8 mouse cellular contexts compared by ENCODE assay signal in the genomic region with DNA sequence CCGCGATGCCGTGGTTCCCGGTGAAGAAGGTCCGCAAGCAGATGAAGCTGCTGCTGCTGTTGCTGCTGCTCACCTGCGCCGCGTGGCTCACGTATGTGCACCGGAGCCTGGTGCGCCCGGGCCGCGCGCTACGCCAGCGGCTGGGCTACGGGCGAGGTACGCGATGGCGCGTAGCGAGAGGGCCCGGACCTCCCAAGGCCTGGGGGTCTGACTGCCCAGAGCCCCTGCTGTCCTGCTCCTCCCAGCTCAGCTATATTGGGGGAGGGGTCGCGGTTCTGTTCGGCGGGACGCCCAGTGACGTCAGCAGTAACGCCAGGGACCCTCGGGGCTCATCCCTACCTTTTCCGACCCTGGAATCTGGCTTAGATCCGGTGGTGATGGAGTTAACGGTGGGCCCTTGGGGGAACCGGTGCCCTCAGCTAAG. TPM values are rescaled to one million over a fixed set of nuclear protein-coding genes. Genes with fewer than 3 reads are reported as not detected.
A peak's percentile ranks its signal among the peaks of the same experiment; 100 is the strongest.
DNase-seq lines count a peak whose midpoint lies in the region; ATAC-seq and TF ChIP-seq lines count a peak whose summit lies in the region.

No protein-coding gene starts in this region.

- DNase-seq in layer of hippocampus, adult 2 months (ENCODE audit: low spot score in 2 of 2) = no peak
- no peak for DNase-seq in layer of hippocampus, postnatal 36 days
- peak; percentile 32 to 50 for DNase-seq in cerebellum, adult 18-20 months
- peak; percentile 96 for DNase-seq in midbrain, embryonic 11.5 days (ENCODE audit: low spot score, missing footprints)
- no peak for DNase-seq in gastrocnemius, adult 8-10 months (ENCODE audit: low spot score in 2 of 2)
- no peak for DNase-seq in natural killer cell, adult 2 months (ENCODE audit: low spot score in 2 of 2)

- no peak for TF ChIP-seq CTCF in layer of hippocampus, adult 2 months (conservative IDR thresholded peaks at IDR 0.05)

- H3K4me1 ChIP-seq in forebrain, embryonic 16.5 days (replicated peaks; ENCODE audit: control insufficient read depth, insufficient read depth, low read length) = peaks cover 25% of the 10 kb centered on the region
- H3K4me1 ChIP-seq in midbrain, embryonic 11.5 days (ENCODE audit: control insufficient read depth, insufficient read depth, low read length) = peaks cover 11% of the 10 kb centered on the region

- peak overlapping the region; percentile 94 for H3K27ac ChIP-seq in layer of hippocampus, adult 2 months
- H3K27ac ChIP-seq in forebrain, embryonic 16.5 days (ENCODE audit: low read length) = peak overlapping the region; percentile 67
- peak overlapping the region; percentile 54 for H3K27ac ChIP-seq in midbrain, embryonic 11.5 days (ENCODE audit: low read depth, low read length)

- peak; percentile 45 for ATAC-seq in forebrain, embryonic 16.5 days
- peak; percentile 80 for ATAC-seq in midbrain, embryonic 11.5 days (ENCODE audit: low FRiP score)
- ATAC-seq in monocyte, adult 5-6 weeks (replicated peaks; ENCODE audit: insufficient number of reproducible peaks, low FRiP score, low TSS enrichment, poor library complexity, severe bottlenecking) = no peak

- peak overlapping the region; percentile 88 for H3K4me3 ChIP-seq in layer of hippocampus, adult 2 months
- peak overlapping the region; percentile 87 for H3K4me3 ChIP-seq in forebrain, embryonic 16.5 days (replicated peaks; ENCODE audit: low read length)
- H3K4me3 ChIP-seq in midbrain, embryonic 11.5 days (ENCODE audit: low read depth, low read length) = peak overlapping the region; percentile 89

- H3K9me3 ChIP-seq in forebrain, embryonic 16.5 days (ENCODE audit: control insufficient read depth, low read length) = no peaks in the 10 kb centered on the region
- H3K9me3 ChIP-seq in midbrain, embryonic 11.5 days (ENCODE audit: control insufficient read depth, low read length) = no peaks in the 10 kb centered on the region

- 0% methylated on average over 37 of the region's 37 CpGs for WGBS in forebrain, embryonic 16.5 days
- WGBS in midbrain, embryonic 11.5 days = under 1% methylated on average over 37 of the region's 37 CpGs

- H3K4me2 ChIP-seq in forebrain, embryonic 16.5 days (ENCODE audit: low read length) = peak overlapping the region; percentile 87
- peak overlapping the region; percentile 93 for H3K4me2 ChIP-seq in midbrain, embryonic 11.5 days

- no peaks in the 10 kb centered on the region for H3K27me3 ChIP-seq in forebrain, embryonic 16.5 days (replicated peaks; ENCODE audit: control insufficient read depth, insufficient read depth, low read length)
- H3K27me3 ChIP-seq in midbrain, embryonic 11.5 days (ENCODE audit: control insufficient read depth, insufficient read depth, low read length) = no peaks in the 10 kb centered on the region

- peak overlapping the region; percentile 92 for H3K9ac ChIP-seq in forebrain, embryonic 16.5 days (replicated peaks; ENCODE audit: low read depth, low read length)
- peak overlapping the region; percentile 98 for H3K9ac ChIP-seq in midbrain, embryonic 11.5 days (ENCODE audit: low read length)

- H3K36me3 ChIP-seq in forebrain, embryonic 16.5 days (ENCODE audit: control insufficient read depth, insufficient read depth) = peaks cover 18% of the 10 kb centered on the region
- peaks cover 14% of the 10 kb centered on the region; the same call in 1 of the 2 replicates for H3K36me3 ChIP-seq in midbrain, embryonic 11.5 days (ENCODE audit: control insufficient read depth, insufficient read depth, low read length)

RNA-seq across cellular contexts. Expression of a gene that starts 0.4 kb away (rescaled TPM):
- total RNA-seq in layer of hippocampus, adult 2 months (2021) = 100 to 1,000 TPM in 1 of 2 experiments, 10 to 100 TPM in 1; 93.4 to 101 TPM
- total RNA-seq in layer of hippocampus, postnatal 36 days (2021) = 10 to 100 TPM; 92.2 to 92.3 TPM
- 45.4 and 53.0 TPM in 2 replicates for polyA plus RNA-seq in forebrain, embryonic 16.5 days (2015; fragmentation: Nextera tagmentation; extraction: Ambion mirVana)
- polyA plus RNA-seq in midbrain, embryonic 11.5 days (2014; fragmentation: Nextera tagmentation; extraction: Ambion mirVana) = 18.8 and 19.5 TPM in 2 replicates
- under 1 TPM in 2 of 4 experiments, not detected in 2; 0.20 to 0.59 TPM for total RNA-seq in gastrocnemius, adult 8-10 months (2022)
- total RNA-seq in monocyte, adult 5-6 weeks (2017) = 0.10 TPM in 1 of 3 replicates, not detected in the others

RNA-seq across cellular contexts. Expression of a gene that starts 16.7 kb away (rescaled TPM):
- total RNA-seq in layer of hippocampus, adult 2 months (2021) = not detected
- not detected for total RNA-seq in layer of hippocampus, postnatal 36 days (2021)
- polyA plus RNA-seq in forebrain, embryonic 16.5 days (2015; fragmentation: Nextera tagmentation; extraction: Ambion mirVana) = 0.17 TPM in 1 of 2 replicates, not detected in the other
- polyA plus RNA-seq in midbrain, embryonic 11.5 days (2014; fragmentation: Nextera tagmentation; extraction: Ambion mirVana) = 0.82 and 0.84 TPM in 2 replicates
- total RNA-seq in gastrocnemius, adult 8-10 months (2022) = not detected
- 14.0 to 17.9 TPM (median 14.2 TPM) in 3 replicates for total RNA-seq in monocyte, adult 5-6 weeks (2017)

RNA-seq across cellular contexts. Expression of a gene that starts 32.4 kb away (rescaled TPM):
- not detected for total RNA-seq in layer of hippocampus, adult 2 months (2021)
- total RNA-seq in layer of hippocampus, postnatal 36 days (2021) = not detected
- polyA plus RNA-seq in forebrain, embryonic 16.5 days (2015; fragmentation: Nextera tagmentation; extraction: Ambion mirVana) = not detected in 2 replicates
- polyA plus RNA-seq in midbrain, embryonic 11.5 days (2014; fragmentation: Nextera tagmentation; extraction: Ambion mirVana) = not detected in 2 replicates
- not detected for total RNA-seq in gastrocnemius, adult 8-10 months (2022)
- not detected in 3 replicates for total RNA-seq in monocyte, adult 5-6 weeks (2017)

RNA-seq across cellular contexts. Expression of a gene that starts 39.1 kb away (rescaled TPM):
- total RNA-seq in layer of hippocampus, adult 2 months (2021) = 1 to 10 TPM; 2.1 to 2.5 TPM
- total RNA-seq in layer of hippocampus, postnatal 36 days (2021) = 1 to 10 TPM; 1.7 to 2.4 TPM
- 2.1 TPM in 2 replicates for polyA plus RNA-seq in forebrain, embryonic 16.5 days (2015; fragmentation: Nextera tagmentation; extraction: Ambion mirVana)
- 1.2 and 1.8 TPM in 2 replicates for polyA plus RNA-seq in midbrain, embryonic 11.5 days (2014; fragmentation: Nextera tagmentation; extraction: Ambion mirVana)
- total RNA-seq in gastrocnemius, adult 8-10 months (2022) = 1 to 10 TPM; 1.4 to 1.6 (median 1.5) TPM
- 9.1 to 25.0 TPM (median 12.5 TPM) in 3 replicates for total RNA-seq in monocyte, adult 5-6 weeks (2017)

RNA-seq across cellular contexts. Expression of a gene that starts 43.6 kb away (rescaled TPM):
- not detected for total RNA-seq in layer of hippocampus, adult 2 months (2021)
- under 1 TPM in 1 of 2 experiments, not detected in 1; 0.63 TPM for total RNA-seq in layer of hippocampus, postnatal 36 days (2021)
- 0.40 and 0.57 TPM in 2 replicates for polyA plus RNA-seq in forebrain, embryonic 16.5 days (2015; fragmentation: Nextera tagmentation; extraction: Ambion mirVana)
- not detected in 2 replicates for polyA plus RNA-seq in midbrain, embryonic 11.5 days (2014; fragmentation: Nextera tagmentation; extraction: Ambion mirVana)
- total RNA-seq in gastrocnemius, adult 8-10 months (2022) = not detected
- 268 to 573 TPM (median 450 TPM) in 3 replicates for total RNA-seq in monocyte, adult 5-6 weeks (2017)

Comparison
In these comparisons a context has a peak if more than half of its experiments do, and no peak if none do; other contexts are left out.
1. DNase-seq: peak in cerebellum, adult 18-20 months (2 of 2) and midbrain, embryonic 11.5 days (single experiment); none in layer of hippocampus, adult 2 months (0 of 2), layer of hippocampus, postnatal 36 days (0 of 2), gastrocnemius, adult 8-10 months (0 of 2) and natural killer cell, adult 2 months (0 of 2).
2. RNA of a gene that starts 0.4 kb away (total RNA-seq): 93.4 to 101 TPM in layer of hippocampus, adult 2 months and 92.2 to 92.3 TPM in layer of hippocampus, postnatal 36 days; 0.20 to 0.59 TPM in gastrocnemius, adult 8-10 months and 0.10 TPM in monocyte, adult 5-6 weeks; every median in the first group is over 10 times any median in the second.
3. RNA of a gene that starts 16.7 kb away (total RNA-seq): 14.0 to 17.9 TPM in monocyte, adult 5-6 weeks; not detected in layer of hippocampus, postnatal 36 days, not detected in gastrocnemius, adult 8-10 months and not detected in layer of hippocampus, adult 2 months; every median in the first group is over 10 times any median in the second.
4. Peak in every context shown above with its lines, with median percentiles within 50 percentile points of each other: H3K27ac ChIP-seq and H3K4me3 ChIP-seq.